Mouse (Mus musculus): Measurements from ENCODE around the gene 4933417A18Rik.

The 4933417A18Rik gene

GRCm38 (mm10) chr13:34924210-34924609, at the start of gene 4933417A18Rik, which contains the start of gene Fam217a:
Gene 4933417A18Rik, plus strand, starts transcription at chr13:34924409.
Gene Fam217a, minus strand, starts transcription at chr13:34924310.
- no peak for TF ChIP-seq GATA4 (IDR thresholded peaks at IDR 0.05; ENCODE audit: insufficient replicate concordance, low read length)

- TF ChIP-seq GATA4 (IDR thresholded peaks at IDR 0.05; ENCODE audit: insufficient replicate concordance, low read length), result 0 out of 2 replicates have a peak, but pooled peaks have one; percentile 12
Measured at GRCm38 (mm10) chr13:34875166-34875710, 49.0 kb upstream of the 4933417A18Rik start, which contains the start of gene Prpf4b. Gene Prpf4b, plus strand, starts transcription at chr13:34875302.

- no peak for TF ChIP-seq GATA4 (IDR thresholded peaks at IDR 0.05; ENCODE audit: insufficient replicate concordance, low read length)
Measured at GRCm38 (mm10) chr13:34875741-34876445, 48.3 kb upstream of the 4933417A18Rik start.

DNA sequence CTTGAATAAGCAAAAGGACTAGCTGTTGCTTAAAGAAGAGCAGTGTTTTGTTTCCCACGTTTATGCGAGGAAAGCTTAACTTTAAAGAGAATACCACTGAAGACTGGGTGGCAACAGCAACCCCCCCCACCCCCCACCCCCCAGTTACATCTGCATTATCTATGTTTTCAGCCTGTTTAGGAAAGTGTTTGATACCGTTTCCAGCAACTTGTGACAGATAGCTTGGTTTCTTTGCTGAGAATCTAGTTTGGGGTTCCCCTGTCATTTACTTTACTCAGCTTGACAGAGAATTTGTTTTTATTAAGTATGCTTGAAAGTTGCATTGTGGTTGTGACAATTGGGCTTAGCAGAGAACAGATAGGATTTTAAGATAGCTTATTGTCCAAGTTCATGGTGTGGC, 47.7 kb upstream of the 4933417A18Rik start:
- TF ChIP-seq GATA4 (IDR thresholded peaks at IDR 0.05; ENCODE audit: insufficient replicate concordance, low read length), result no peak

DNA sequence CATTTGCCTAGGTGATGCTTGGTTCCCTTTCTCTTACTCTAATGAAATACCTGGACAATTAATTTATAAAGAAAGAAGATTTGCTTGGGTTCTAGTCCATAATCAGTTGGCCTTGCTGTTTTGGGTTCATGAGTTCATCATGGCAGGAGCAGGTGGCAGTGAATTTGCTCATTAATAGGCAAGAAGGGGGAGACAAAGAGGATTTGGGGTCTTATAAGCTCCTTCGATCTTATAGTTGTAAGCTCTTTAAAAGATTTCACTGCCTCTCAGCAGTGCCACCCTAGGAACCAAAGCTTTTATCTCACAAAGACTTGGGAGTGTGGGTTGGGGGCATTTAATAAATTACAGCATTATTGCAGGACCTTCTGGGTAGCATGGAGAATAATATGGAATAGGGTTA, 31.3 kb upstream of the 4933417A18Rik start:
- TF ChIP-seq GATA4 (IDR thresholded peaks at IDR 0.05; ENCODE audit: insufficient replicate concordance, low read length), result no peak

GRCm38 (mm10) chr13:34914614-34915013, 9.6 kb upstream of the 4933417A18Rik start:
- TF ChIP-seq GATA4 (IDR thresholded peaks at IDR 0.05; ENCODE audit: insufficient replicate concordance, low read length), result no peak

DNA sequence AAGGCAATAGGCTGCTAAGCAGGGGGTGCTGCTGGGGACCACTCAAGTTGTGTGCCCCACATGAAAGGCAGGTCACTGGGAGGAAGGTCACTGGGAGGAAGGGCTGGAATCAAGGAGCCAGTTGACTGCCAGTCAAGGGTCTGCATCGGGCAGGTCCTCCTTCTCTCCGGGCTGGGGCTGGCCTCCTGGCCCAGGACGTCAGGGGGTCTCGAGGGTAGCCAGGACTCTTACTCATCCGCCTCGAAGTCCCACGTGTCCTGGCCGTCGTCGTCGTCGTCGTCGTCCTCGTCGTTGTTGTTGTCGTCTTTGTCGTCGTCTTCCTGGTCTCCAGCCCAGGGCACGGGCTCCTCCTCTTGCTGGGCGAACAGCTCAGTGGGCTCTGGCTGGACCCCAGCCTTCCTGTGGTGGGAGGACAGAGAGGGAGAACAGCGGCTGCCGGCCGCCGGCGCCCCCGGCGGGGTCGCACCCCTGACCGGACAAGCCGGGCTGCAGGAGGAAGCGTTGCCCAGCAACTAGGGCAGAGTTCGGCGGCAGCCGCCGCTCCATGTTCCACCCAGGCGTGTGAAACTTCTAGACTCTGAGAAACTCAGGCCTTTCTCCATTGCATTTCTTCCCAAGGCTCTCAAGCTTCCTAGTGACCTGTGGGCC, 7.6 kb upstream of the 4933417A18Rik start:
- TF ChIP-seq GATA4 (IDR thresholded peaks at IDR 0.05; ENCODE audit: insufficient replicate concordance, low read length), result no peak

DNA sequence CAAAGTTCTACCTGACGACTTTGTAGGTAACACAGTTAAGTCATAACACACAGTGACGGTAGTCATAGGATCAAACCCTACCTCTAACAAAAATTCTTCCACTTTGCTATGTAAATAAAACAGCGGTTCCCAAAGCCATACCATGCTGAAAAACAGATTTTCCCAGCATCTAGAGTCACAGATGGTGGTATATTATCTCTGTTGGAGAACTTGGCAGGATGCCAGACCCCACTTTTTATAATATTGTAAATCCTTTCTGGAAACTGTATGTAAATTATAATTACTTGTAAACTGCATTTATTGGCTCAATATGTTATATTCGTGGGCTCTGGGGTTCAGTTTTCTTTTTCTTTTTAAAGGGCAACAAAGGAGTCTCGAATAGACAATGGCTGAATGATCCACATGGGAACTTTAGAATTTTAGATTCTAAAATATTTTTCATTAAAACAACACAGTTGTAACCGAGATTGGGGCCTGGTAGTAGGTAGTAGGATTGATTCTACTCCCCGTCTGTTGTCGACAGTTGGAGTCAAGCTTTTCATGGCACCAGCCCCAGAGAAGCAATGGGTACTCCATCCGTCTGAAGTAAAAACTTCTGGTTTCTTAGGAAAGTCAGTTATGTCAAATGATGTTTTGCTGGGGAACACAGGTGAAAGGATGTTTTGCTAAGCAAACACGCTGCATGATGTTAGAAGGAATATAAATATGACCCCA, 10.9 kb downstream of the 4933417A18Rik start:
- TF ChIP-seq GATA4 (IDR thresholded peaks at IDR 0.05; ENCODE audit: insufficient replicate concordance, low read length), result no peak

DNA sequence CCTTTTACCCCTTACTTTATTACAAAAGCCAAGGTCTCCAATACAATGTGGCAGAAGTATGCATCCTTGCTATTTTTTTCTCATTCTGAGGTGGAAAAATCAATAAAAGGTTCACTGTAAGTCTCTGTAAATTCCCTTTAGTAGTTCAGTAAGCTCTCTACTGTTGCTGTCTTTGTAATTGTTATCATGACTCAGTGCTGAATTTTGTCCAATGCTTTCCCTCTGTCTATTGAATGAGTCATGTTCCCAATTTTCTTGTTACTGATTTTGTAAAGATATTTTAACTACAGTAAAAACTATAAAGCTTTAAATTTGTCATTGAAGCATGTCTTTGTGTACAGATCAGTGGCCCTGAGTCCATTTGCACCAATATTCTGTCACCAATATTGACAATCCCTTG, 18.2 kb downstream of the 4933417A18Rik start:
- TF ChIP-seq GATA4 (IDR thresholded peaks at IDR 0.05; ENCODE audit: insufficient replicate concordance, low read length), result no peak

DNA sequence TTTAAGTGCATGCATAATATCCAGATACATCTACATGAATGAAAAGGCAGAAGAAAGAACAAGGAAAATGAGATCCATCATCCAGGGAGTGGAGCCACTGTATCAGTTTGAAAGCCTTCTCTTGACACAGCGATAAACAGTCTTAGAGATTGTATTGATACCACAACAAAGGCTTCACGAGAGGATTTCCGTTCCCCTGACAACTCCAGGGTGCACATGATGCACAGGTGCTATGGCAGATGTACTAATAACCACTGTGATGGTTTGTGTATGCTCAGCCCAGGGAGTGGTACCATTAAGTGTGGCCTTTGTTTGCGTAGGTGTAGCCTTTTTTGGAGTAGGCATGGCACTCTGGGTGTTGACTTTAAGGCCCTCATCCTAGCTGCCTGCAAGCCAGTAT, 32.7 kb downstream of the 4933417A18Rik start:
- TF ChIP-seq GATA4 (IDR thresholded peaks at IDR 0.05; ENCODE audit: insufficient replicate concordance, low read length), result no peak

DNA sequence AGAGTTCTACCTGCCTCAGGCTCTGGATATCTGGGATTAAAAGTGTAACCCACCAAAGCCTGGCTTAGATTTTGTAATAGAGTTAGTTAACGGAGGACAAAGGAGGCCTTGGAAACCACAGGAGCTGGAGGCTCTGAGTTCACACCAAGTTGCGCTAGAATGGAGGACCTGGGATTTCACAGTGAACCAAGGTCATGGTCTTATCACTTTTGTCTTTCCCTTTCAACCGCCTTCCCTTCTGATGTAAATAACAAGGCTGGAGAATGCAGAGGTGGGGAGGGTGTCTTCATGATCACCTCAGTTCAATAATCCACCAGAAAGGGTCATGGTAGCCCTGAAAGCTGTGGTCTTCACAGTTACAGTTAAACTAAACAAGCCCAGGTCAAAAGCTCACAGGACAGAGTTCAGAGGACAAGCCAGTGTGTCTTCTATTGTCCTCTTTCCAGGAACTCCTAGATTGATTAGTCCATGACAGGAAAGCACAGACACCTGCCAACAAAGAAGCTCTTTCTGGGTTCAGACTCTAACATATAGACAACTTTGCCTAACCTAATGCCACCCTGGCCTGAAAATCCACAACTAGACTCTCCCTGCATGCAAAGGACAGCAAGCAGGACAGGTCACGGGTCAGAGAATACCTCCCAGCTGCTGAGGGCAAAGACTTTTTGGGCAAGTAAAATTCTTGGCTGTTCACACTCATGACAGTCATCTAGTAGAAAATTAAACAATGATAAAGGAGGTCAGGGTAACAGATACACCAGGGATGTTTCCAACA, 37.0 kb downstream of the 4933417A18Rik start:
- no peak for TF ChIP-seq GATA4 (IDR thresholded peaks at IDR 0.05; ENCODE audit: insufficient replicate concordance, low read length)

DNA sequence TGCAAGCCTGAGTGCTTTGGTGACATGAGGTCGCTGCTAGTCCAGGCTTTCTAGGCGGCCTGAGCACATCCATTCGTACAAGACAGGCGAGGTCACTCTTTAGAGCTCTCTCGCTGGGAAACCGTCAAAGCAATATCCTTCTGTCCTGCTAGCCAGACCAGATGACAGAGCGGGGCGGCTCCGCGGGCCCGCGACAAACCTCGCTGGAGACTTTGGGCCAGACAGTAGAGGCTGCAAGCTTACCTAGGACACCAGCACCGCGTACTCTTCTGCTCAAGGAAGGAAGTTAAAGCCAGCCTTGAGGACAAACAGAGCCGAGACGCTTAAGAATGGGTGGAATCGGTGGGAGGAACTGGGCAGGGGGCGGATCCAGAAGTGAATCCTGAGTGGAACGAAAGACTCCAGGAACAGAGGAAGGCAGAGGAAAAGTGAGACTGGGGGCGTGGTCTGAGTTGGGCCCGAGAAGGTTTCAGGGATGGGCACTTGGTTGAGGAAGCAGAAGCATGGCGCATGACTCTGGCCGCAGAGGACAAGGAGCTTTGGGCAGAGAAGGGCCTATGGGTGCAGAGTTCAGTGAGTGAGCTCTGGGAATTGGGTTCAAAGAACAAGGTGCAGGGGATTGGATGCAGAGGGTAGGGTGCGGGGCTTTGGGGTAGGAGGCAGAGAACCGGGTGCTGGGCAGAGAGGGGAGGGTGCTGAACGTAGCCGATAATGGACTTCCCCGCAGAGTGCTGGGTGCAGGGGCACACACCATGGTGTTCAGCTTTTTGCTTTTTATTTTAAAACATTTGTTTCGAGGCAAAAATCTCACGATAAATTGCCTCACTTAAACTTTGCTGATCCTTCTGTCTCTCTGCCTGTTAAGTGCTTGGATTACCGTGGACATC, 39.5 kb downstream of the 4933417A18Rik start, which contains the start of gene Eci3:
Gene Eci3 (minus strand): TSS at position 300 of the 887 bp plus-strand sequence.
- TF ChIP-seq GATA4 (IDR thresholded peaks at IDR 0.05; ENCODE audit: insufficient replicate concordance, low read length), result no peak

DNA sequence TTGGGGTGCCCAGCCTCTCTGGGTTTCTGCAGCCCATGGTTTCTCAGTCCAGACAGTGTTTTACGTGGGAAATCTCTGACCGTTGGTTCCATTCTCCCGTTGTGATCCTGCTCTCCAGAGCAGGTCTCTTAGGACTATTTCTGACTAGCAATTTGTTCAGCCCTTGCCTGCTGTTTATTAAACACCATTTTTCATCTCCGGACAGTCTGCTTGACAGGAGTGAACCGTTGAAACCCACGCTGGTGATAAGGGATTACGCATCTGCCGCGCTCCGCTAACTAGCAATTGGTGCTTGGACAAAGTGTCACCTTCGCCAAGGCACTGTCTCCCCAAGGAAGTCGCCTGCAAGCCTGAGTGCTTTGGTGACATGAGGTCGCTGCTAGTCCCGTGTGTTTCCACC, 40.2 kb downstream of the 4933417A18Rik start:
- TF ChIP-seq GATA4 (IDR thresholded peaks at IDR 0.05; ENCODE audit: insufficient replicate concordance, low read length), result no peak

DNA sequence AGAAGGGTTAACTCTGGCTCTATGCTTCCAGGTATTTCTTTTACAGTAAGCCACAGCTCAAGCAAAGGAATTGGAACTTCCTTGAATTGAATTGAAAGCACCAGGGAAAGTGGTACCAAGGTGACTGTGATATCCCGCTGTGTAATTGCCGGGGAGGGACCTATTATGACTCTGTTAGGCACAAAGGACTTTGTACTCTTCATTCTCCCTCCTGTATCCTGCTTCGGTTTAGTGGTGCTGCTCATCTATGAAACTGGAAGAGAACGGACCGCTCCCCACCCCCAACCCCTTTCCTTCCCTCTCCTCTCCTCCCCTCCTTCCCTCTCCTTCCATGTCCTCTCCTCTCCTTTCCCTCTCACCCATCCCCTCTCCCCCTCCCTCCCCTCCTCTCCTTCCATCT, 40.7 kb downstream of the 4933417A18Rik start:
- TF ChIP-seq GATA4 (IDR thresholded peaks at IDR 0.05; ENCODE audit: insufficient replicate concordance, low read length), result no peak

Measured in liver, adult (tissue).